Mouse (Mus musculus): Measurements from ENCODE around the gene Zcchc24. TPM values are rescaled to one million over a fixed set of nuclear protein-coding genes. Genes with fewer than 3 reads are reported as not detected.

Gene Zcchc24
- 24.2 TPM for polyA plus RNA-seq (2015; fragmentation: Illumina TruSeq; extraction: RNeasy Lipid Tissue Mini Kit (QIAGEN cat#74804); ENCODE audit: insufficient read depth, low replicate concordance)

GRCm38 (mm10) chr14:25768915-25769625 lies at the start of gene Zcchc24:
Gene Zcchc24, minus strand, starts transcription at chr14:25769039.

GRCm38 (mm10) chr14:25693888-25694568 lies 74.8 kb downstream of the Zcchc24 start, which contains the start of gene Ppif:
Gene Ppif, plus strand, starts transcription at chr14:25694154.

Other genes with a start within 250 kb of the Zcchc24 start
- 22.2 TPM for gene Ppif, start 74.9 kb downstream of the Zcchc24 start, polyA plus RNA-seq (2015; fragmentation: Illumina TruSeq; extraction: RNeasy Lipid Tissue Mini Kit (QIAGEN cat#74804); ENCODE audit: insufficient read depth, low replicate concordance)
- 47.0 TPM for gene Anxa11, start 73.1 kb upstream of the Zcchc24 start, polyA plus RNA-seq (2015; fragmentation: Illumina TruSeq; extraction: RNeasy Lipid Tissue Mini Kit (QIAGEN cat#74804); ENCODE audit: insufficient read depth, low replicate concordance)
- gene Plac9a, start 134.1 kb upstream of the Zcchc24 start, polyA plus RNA-seq (2015; fragmentation: Illumina TruSeq; extraction: RNeasy Lipid Tissue Mini Kit (QIAGEN cat#74804); ENCODE audit: insufficient read depth, low replicate concordance): 1.8 TPM
- 3.4 TPM for gene Tmem254a, start 158.6 kb upstream of the Zcchc24 start, polyA plus RNA-seq (2015; fragmentation: Illumina TruSeq; extraction: RNeasy Lipid Tissue Mini Kit (QIAGEN cat#74804); ENCODE audit: insufficient read depth, low replicate concordance)
- gene Cphx1, start 169.3 kb upstream of the Zcchc24 start, polyA plus RNA-seq (2015; fragmentation: Illumina TruSeq; extraction: RNeasy Lipid Tissue Mini Kit (QIAGEN cat#74804); ENCODE audit: insufficient read depth, low replicate concordance): not detected
- 0.80 TPM for gene Duxbl1, start 209.5 kb upstream of the Zcchc24 start, polyA plus RNA-seq (2015; fragmentation: Illumina TruSeq; extraction: RNeasy Lipid Tissue Mini Kit (QIAGEN cat#74804); ENCODE audit: insufficient read depth, low replicate concordance)